Mouse (Mus musculus): ENCODE data around the gene Zdhhc9. TPM values are rescaled to one million over a fixed set of nuclear protein-coding genes. Genes with fewer than 3 reads are reported as not detected.

Gene Zdhhc9
- total RNA-seq (2023; ENCODE audit: inconsistent age): 23.9 to 25.9 TPM (median 25.1 TPM) in 4 replicates

DNA sequence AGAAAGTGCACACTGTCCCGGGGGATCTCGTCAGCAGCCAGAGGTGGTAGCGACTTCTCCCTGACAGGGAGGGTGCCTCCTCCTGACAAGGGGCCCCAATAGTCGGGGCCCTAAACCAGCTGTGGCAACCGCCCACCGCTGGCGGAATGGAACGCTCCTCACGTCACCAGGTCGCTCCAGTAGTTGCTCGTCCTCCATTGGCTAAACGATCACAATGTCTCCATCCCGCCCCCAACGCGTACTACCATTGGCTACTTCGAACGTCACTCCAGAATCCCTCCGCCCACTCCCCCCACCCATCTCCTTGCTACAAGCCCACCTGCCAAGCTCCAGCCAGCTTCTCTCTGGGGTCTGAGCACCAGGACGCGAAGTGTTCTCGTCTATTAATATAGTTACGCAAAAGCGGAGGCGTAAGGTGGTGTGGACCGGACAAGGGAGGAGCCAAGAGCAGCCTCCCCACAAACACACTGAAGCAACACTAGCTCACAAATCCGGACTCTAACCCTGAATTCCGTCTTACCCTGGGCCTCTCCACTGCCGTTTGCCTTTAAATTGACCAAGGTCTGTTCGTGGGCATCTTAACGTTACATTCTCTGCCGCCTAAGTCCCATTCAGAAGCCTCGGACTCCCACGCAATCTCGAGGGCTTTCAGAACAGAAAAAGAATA lies at the start of gene Zdhhc9:
Gene Zdhhc9, minus strand, starts transcription at position 360 of the 667 bp plus-strand sequence.

DNA sequence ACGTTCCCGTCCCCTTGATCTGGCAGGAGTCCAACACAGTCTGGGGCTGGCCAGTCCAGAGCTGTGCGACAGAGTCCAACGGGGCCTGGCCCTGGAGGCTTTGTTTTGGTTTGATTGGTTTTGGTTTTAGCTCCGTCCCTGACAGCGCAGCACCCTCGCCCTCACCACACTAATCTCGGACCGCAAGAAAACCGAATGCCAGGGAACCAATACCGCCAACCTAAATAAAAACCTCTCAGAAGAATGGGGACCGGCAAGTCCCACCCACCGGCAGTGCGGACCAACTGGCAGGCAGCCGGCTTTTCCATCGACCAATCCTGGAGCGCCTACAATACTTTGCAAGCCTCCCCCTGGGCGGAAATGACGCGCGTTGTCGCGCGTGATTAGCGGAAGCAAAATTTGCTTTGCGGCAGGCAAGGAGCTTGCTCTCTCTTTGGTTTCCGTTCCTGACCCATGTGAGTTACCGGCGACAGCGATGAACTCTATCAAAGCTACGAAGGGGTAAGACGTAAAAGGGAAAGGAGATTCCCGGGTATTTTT lies 47.9 kb upstream of the Zdhhc9 start, which contains the start of gene Utp14a:
Gene Utp14a, plus strand, starts transcription at position 395 of the 540 bp plus-strand sequence.

DNA sequence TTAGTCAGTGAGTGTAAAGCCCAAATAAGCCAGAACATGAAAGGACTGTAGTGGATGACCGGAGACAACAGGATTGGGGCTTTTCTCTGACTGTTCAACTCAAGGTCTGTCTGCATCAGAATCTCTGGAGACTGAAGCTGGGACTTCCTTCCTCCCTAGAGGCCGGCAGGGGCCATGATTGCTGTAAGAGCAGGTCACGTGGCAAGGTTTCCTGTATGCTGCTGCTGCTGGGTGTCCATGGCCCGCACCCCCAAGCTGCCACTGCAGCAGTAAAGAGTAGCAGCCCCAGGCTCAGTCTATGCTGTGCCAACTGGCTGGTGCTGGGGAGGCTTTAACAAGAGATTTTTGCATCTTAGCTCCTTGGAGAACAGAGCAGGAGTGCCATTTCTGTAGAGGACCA lies 62.4 kb downstream of the Zdhhc9 start, which contains the start of gene Sash3:
Gene Sash3, plus strand, starts transcription at position 175 of the 400 bp plus-strand sequence.

Other genes with a start within 250 kb of the Zdhhc9 start
- gene Apln, start 174.0 kb downstream of the Zdhhc9 start, total RNA-seq (2023; ENCODE audit: inconsistent age): not detected in 4 replicates
- 0.19 TPM in 1 of 4 replicates, not detected in the others for gene Xpnpep2, start 100.2 kb downstream of the Zdhhc9 start, total RNA-seq (2023; ENCODE audit: inconsistent age)
- gene Sash3, start 62.4 kb downstream of the Zdhhc9 start, total RNA-seq (2023; ENCODE audit: inconsistent age): 192 to 211 TPM (median 201 TPM) in 4 replicates
- 42.4 to 49.4 TPM (median 47.1 TPM) in 4 replicates for gene Utp14a, start 48.0 kb upstream of the Zdhhc9 start, total RNA-seq (2023; ENCODE audit: inconsistent age)
- gene Bcorl1, start 132.5 kb upstream of the Zdhhc9 start, total RNA-seq (2023; ENCODE audit: inconsistent age): 5.5 to 7.8 TPM (median 5.8 TPM) in 4 replicates

Measured in B cell, adult (primary cell).